Mouse (Mus musculus): Measurements from ENCODE around the gene Dgkz. TPM values are rescaled to one million over a fixed set of nuclear protein-coding genes. Genes with fewer than 3 reads are reported as not detected.

The Dgkz gene
- polyA plus RNA-seq, 1 experiment from 2014 or later: 43.8 TPM

DNA sequence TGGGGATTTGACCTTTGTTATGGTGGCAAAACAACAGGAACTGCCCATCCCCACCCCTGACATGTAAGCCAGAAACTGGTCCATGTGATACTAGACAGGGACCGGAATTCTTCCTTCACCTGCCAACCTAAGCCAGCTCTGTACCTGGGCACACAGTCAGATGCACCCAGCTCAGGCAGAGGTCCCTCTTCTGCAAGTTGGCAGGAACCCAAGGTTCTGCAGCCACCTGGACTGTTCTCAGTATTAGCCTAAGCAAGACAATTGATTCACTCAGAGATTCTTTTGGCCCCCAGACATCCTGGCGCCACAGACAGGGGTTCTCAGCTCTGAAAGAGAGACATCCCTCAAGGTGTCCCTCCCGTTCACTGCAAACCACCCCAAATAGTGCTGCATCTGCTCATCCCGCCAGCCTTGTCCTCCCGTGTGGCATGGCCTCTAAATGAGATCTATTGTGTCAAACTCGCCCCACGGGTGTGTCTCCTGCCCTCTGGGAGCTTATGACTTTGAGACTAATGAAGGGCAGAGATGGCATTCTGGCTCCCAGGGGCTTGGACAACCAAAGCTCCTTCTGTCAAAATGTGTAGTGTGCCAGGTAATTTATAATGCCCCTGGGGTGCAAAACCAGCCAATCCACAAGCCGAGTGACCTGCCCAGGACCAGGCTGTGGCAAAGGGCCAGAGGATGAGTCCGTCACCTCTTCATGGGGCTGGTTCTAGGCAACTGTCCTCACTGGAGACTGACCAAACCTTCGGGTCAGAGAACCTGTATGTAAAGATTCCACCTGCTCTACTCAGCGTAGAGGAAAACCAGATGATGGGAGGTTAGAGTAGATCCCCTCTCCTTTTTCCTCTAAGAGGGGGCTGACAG lies 15.9 kb downstream of the Dgkz start:
- no peak for ATAC-seq (ENCODE audit: insufficient number of reproducible peaks, low FRiP score)
- H3K9ac ChIP-seq: peak overlapping the region; percentile 41; the same call in 1 of the 2 replicates
- 0 out of 2 replicates have a peak, but pooled peaks cover 3% of the 10 kb centered on the region for H3K36me3 ChIP-seq
- 78% methylated on average over 11 of the region's 11 CpGs for WGBS
- H3K27me3 ChIP-seq (replicated peaks): no peaks in the 10 kb centered on the region
- H3K9me3 ChIP-seq (replicated peaks): no peaks in the 10 kb centered on the region
- H3K4me2 ChIP-seq: no peak overlapping the region
- peaks cover 88% of the 10 kb centered on the region for H3K4me1 ChIP-seq (replicated peaks)
- H3K4me3 ChIP-seq: no peak overlapping the region
- H3K27ac ChIP-seq (ENCODE audit: poor library complexity, severe bottlenecking): peak overlapping the region; percentile 34; the same call in 1 of the 2 replicates

DNA sequence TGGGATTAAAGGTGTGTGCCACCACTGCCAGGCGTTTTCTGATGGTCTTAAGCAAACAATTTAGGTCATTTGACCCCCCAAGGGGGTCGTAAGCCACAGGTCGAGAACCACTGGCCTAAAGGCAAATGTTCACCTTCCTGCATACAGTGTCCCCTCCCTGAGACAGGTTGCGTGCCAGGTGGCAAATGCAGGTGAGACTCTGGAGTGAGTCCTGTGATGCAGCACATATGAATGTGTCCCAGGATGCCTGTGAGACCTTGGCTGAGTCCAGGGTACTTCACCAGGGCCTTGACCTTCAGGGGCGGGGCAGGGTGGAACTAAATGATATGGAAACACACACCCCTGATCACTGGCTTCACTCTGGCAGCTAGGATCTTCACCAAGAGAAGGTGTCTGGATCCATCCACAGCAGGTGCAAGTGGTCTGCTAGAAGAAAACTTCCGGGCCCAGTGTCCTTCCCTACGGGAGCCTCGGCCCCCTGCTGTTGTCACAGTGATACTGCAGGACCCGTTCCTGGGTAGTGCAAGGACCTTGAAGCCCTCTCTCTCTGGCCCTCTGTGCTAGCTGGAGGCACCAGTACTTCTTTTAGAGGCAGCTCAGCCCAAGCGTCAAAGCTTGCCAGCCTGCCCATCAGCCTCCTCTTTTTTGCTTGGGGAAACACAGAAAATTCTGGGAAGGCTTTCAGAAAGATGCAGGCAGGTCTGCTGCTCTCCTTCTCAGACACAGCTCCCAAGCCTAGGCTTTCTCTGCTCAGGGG lies 16.8 kb downstream of the Dgkz start:
- ATAC-seq (ENCODE audit: insufficient number of reproducible peaks, low FRiP score): no peak
- peaks cover 88% of the 10 kb centered on the region for H3K4me1 ChIP-seq (replicated peaks)
- no peaks in the 10 kb centered on the region for H3K9me3 ChIP-seq (replicated peaks)
- no peaks in the 10 kb centered on the region for H3K27me3 ChIP-seq (replicated peaks)
- no peak overlapping the region; the same call in 1 of the 2 replicates for H3K4me2 ChIP-seq
- 0 out of 2 replicates have a peak, but pooled peaks cover 3% of the 10 kb centered on the region for H3K36me3 ChIP-seq
- 40% methylated on average over 10 of the region's 10 CpGs for WGBS
- H3K27ac ChIP-seq (ENCODE audit: poor library complexity, severe bottlenecking): peak overlapping the region; percentile 34; the same call in 1 of the 2 replicates
- 0 out of 2 replicates have a peak overlapping the region, but pooled peaks have one; percentile 41 for H3K9ac ChIP-seq
- no peak overlapping the region for H3K4me3 ChIP-seq

DNA sequence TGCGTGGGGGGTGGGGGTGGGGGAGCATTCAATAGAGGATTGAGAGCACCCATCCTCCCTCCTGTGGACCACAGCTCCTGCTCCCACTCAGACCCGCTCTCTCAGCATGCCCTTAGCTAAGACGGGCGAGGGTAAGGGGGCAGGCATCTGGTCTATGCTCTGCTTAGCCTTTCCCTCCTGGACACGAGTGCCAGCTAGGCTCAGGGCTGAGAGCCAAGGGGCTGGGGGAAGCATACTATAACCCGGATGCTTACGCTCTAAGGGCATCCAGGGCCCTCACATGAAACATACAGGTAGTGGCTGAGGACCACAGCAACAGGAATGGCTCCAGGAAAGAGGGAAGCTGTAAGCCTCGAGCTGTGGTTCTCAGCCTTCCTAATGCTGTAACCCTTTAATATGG lies 17.6 kb downstream of the Dgkz start:
- Histone ChIP-seq H3K4me1 (replicated peaks) (peaks cover 94% of the 10 kb centered on the region), H3K36me3 (0 out of 2 replicates have a peak, but pooled peaks cover 3% of the 10 kb centered on the region), H3K9ac (0 out of 2 replicates have a peak overlapping the region, but pooled peaks have one; percentile 1), H3K9me3 (replicated peaks) (no peaks in the 10 kb centered on the region), H3K27ac (ENCODE audit: poor library complexity, severe bottlenecking) (peak overlapping the region; percentile 90), H3K4me2 (no peak overlapping the region), H3K4me3 (no peak overlapping the region), H3K27me3 (replicated peaks) (no peaks in the 10 kb centered on the region)
- ATAC-seq (ENCODE audit: insufficient number of reproducible peaks, low FRiP score): no peak
- 81% methylated on average over 8 of the region's 8 CpGs for WGBS

DNA sequence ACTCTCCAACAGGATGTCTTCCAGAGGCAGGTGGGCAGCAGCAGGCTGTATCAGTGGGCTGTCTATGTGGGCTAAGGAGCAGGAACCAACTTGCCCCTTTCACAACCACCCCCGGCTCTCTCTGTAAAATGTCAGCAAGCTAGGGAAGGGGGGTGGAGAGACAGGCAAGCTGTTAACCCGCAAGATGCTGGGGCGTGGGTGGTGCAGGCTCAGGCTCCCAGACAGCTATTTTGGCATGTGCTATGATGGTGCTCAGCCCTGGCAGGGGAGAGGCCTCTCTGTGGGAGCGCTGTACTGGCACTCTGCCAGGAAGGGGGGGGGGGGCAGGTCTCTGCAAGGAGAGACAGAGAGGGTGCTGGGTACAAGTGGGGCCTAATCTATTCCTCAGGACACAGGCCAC lies 18.6 kb downstream of the Dgkz start:
- WGBS: 15% methylated on average over 4 of the region's 4 CpGs
- no peaks in the 10 kb centered on the region for H3K27me3 ChIP-seq (replicated peaks)
- 0 out of 2 replicates have a peak, but pooled peaks cover 3% of the 10 kb centered on the region for H3K36me3 ChIP-seq
- peak overlapping the region; percentile 52 for H3K4me2 ChIP-seq
- no peak overlapping the region for H3K4me3 ChIP-seq
- peaks cover 92% of the 10 kb centered on the region for H3K4me1 ChIP-seq (replicated peaks)
- H3K9ac ChIP-seq: peak overlapping the region; percentile 29; the same call in 1 of the 2 replicates
- ATAC-seq (ENCODE audit: insufficient number of reproducible peaks, low FRiP score): peak; percentile 69
- peak overlapping the region; percentile 90 for H3K27ac ChIP-seq (ENCODE audit: poor library complexity, severe bottlenecking)
- H3K9me3 ChIP-seq (replicated peaks): no peaks in the 10 kb centered on the region

DNA sequence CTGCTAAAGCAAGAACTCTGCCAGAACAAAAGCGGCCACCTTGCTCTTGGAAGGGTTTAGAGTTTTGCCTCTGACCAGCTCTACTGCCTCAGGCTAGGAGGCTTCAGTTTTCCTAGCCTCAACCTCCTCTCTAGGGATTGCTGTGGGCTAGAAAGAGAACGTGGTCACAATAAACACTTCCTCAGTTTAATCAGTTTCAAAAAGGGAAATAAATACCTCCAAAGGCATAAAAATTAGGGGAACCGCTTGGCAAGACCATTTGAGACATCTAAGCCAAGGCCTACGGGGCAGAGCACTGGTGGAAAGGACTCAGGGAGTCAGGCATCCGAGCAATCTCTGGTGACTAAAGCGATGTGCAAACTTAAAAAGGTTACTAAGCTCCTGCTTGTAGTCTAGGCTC lies 19.8 kb downstream of the Dgkz start:
- H3K4me2 ChIP-seq: no peak overlapping the region
- 0 out of 2 replicates have a peak overlapping the region, but pooled peaks have one; percentile 53 for H3K27ac ChIP-seq (ENCODE audit: poor library complexity, severe bottlenecking)
- 0 out of 2 replicates have a peak, but pooled peaks cover 3% of the 10 kb centered on the region for H3K36me3 ChIP-seq
- 83% methylated on average over 6 of the region's 6 CpGs for WGBS
- no peaks in the 10 kb centered on the region for H3K9me3 ChIP-seq (replicated peaks)
- no peak overlapping the region for H3K4me3 ChIP-seq
- peaks cover 90% of the 10 kb centered on the region for H3K4me1 ChIP-seq (replicated peaks)
- no peak for ATAC-seq (ENCODE audit: insufficient number of reproducible peaks, low FRiP score)
- H3K27me3 ChIP-seq (replicated peaks): no peaks in the 10 kb centered on the region
- no peak overlapping the region for H3K9ac ChIP-seq

DNA sequence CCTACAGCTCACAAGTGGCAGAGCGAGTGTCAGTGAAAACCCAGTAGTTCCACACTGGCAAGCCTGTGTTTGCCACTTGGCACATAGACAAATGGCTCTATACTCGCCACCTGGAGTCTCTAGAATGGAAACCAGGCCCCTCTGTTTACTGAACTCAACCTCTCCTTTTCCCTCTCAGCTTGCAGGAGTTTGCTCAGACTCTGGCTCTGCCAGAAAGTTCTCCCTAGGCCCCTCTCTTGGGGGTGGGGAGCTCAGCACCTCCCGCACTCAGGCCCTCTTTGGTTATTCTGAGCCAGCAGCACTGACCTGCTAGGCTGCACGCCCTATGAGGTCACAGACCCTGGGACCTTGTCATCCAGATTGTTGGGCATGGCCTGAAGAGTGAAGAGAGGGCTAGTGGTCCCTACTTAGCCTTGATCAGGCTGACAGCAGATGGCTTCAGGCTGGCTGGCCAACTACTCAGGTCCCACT lies 20.5 kb downstream of the Dgkz start:
- peak overlapping the region; percentile 53; the same call in 1 of the 2 replicates for H3K27ac ChIP-seq (ENCODE audit: poor library complexity, severe bottlenecking)

DNA sequence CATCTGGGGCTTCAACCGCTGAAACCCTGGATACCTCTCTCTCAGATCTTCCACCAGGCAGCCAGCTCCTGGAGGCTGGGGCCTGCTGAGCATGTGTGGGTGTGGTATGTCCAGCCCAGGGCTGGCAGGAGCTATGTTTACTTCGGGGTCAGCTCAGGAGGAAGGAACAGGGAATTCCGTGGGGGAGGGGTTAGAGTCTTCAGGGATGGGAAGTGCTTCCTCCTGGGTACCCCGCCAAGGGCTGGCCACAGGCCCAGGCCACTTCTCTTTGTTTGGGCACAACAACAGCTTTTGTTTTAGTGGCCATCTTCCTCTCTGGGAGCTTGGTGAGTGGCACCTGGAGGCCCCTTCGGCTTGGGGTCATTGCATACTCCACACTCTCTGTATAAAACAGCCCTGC lies 21.8 kb downstream of the Dgkz start:
- Histone ChIP-seq H3K27ac (ENCODE audit: poor library complexity, severe bottlenecking) (peak overlapping the region; percentile 55), H3K4me2 (no peak overlapping the region; the same call in 1 of the 2 replicates), H3K36me3 (no peaks in the 10 kb centered on the region), H3K9me3 (replicated peaks) (no peaks in the 10 kb centered on the region), H3K4me1 (replicated peaks) (peaks cover 91% of the 10 kb centered on the region), H3K4me3 (no peak overlapping the region), H3K9ac (peak overlapping the region; percentile 54; the same call in 1 of the 2 replicates), H3K27me3 (replicated peaks) (no peaks in the 10 kb centered on the region)
- ATAC-seq (ENCODE audit: insufficient number of reproducible peaks, low FRiP score): peak; percentile 63
- WGBS: 8% methylated on average over 5 of the region's 5 CpGs

More for the DNA sequence above, 20.5 kb downstream of the Dgkz start:
- Histone ChIP-seq H3K9me3 (replicated peaks) (no peaks in the 10 kb centered on the region), H3K4me1 (replicated peaks) (peaks cover 91% of the 10 kb centered on the region), H3K4me3 (no peak overlapping the region), H3K9ac (0 out of 2 replicates have a peak overlapping the region, but pooled peaks have one; percentile 16), H3K36me3 (0 out of 2 replicates have a peak, but pooled peaks cover 3% of the 10 kb centered on the region), H3K4me2 (no peak overlapping the region), H3K27me3 (replicated peaks) (no peaks in the 10 kb centered on the region)
- no peak for ATAC-seq (ENCODE audit: insufficient number of reproducible peaks, low FRiP score)
- 69% methylated on average over 4 of the region's 4 CpGs for WGBS

DNA sequence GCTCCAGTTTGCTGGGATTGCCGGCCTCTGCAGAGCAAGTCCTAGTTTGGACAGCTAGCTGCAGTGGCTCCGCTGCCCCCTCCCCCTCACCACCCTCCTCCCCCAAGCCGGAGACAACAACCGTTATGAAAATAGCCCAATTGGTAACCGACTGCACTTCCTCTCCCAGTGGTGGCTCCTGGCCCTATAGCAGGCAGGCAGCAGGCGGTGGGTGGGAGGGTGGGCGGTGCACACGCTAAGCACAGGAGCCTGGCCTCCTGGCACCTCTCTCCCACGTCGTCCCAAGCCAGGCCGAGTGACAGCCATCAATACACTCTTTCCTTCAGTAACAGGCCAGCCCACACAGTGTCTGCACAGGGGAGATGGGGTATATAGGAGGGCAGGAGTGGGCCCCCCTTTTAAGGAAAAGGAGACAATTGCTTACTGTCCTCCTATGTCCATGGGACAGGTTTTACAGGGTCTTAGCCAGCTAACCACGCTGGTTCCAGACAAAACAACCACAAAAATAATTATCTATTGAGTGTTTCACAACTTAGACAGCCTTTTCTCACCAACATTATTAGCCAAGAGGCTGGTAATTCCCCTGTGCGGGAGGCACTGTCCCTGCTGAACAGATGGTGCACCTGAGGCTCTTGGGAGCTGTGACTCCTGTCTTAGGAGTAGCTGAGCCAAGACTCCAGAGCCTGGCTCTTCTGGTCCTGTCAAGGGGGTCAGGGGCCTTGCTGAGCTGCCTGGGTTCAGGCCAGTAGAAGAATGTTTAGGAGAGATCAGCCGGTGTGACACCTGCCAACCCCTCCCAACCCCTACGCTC lies 25.2 kb downstream of the Dgkz start:
- peak overlapping the region; percentile 70 for H3K9ac ChIP-seq
- H3K27ac ChIP-seq (ENCODE audit: poor library complexity, severe bottlenecking): peak overlapping the region; percentile 98
- 12% methylated on average over 15 of the region's 15 CpGs for WGBS
- H3K4me1 ChIP-seq (replicated peaks): peaks cover 93% of the 10 kb centered on the region
- ATAC-seq (ENCODE audit: insufficient number of reproducible peaks, low FRiP score): peak; percentile 72
- no peaks in the 10 kb centered on the region for H3K27me3 ChIP-seq (replicated peaks)
- H3K36me3 ChIP-seq: peaks cover 3% of the 10 kb centered on the region
- H3K4me2 ChIP-seq: peak overlapping the region; percentile 69
- H3K4me3 ChIP-seq: peak overlapping the region; percentile 44
- H3K9me3 ChIP-seq (replicated peaks): no peaks in the 10 kb centered on the region

DNA sequence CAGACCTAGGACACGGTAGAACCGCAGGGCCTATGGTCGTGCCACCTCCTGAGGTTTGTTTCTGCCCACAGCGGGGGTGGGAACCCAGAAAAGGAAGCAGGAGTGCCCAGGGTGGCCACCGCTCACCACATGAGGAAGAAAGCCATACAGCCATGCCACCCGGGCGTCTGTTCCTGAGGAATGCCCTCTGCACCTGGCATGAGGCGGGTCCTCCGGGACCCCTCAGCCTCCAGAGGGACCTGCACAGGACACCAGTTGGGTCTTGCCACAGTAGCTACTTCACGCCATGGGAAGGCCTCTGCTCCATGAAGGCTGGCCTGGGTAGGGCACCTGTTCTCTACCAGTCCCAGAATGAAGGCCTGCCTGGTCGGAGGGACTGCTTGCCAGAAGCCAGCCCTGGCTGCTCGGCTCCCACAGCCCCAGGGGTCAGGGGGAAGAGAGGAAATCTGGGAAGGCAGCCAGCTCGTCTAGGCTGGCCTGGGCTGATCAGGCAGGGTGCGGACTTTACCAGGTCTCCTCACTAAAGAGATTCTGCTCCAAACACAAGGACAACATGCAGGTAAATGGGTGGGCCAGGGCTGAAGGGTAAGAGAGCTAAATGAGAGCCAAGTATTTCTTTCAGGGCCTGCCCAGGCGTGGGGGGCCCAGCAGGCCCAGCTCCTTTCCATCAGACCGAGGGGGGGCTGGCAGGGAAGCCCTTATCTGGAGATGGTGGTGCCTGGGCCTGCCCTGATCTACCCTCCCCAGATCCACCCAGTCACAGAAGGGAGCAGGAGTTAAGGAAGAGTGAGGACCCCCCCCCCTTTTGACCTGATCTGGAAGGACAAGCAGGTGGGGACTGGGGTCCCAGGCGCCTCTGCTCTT lies 26.0 kb downstream of the Dgkz start:
- 45% methylated on average over 17 of the region's 17 CpGs for WGBS

More for the DNA sequence above, 26.0 kb downstream of the Dgkz start:
- Histone ChIP-seq H3K27ac (ENCODE audit: poor library complexity, severe bottlenecking) (peak overlapping the region; percentile 98), H3K27me3 (replicated peaks) (no peaks in the 10 kb centered on the region), H3K4me3 (peak overlapping the region; percentile 44), H3K9ac (peak overlapping the region; percentile 70), H3K36me3 (peaks cover 10% of the 10 kb centered on the region), H3K4me1 (replicated peaks) (peaks cover 92% of the 10 kb centered on the region), H3K9me3 (replicated peaks) (no peaks in the 10 kb centered on the region), H3K4me2 (peak overlapping the region; percentile 69)
- ATAC-seq (ENCODE audit: insufficient number of reproducible peaks, low FRiP score): peak; percentile 39

Data from heart, embryonic 12.5 days (tissue).